Mouse (Mus musculus): ENCODE measurements around the gene Gm42420. TPM values are rescaled to one million over a fixed set of nuclear protein-coding genes. Genes with fewer than 3 reads are reported as not detected.

Gm42420 gene
- total RNA-seq, 2 experiments from 2014 or later, result not detected

Other genes starting within 250 kb of the Gm42420 start
- 10 to 100 TPM; 12.9 to 19.1 TPM for gene Slc37a3, start 208.1 kb upstream of the Gm42420 start, total RNA-seq (2021)
- gene Rab19, start 204.6 kb upstream of the Gm42420 start, total RNA-seq (2021), result not detected
- gene Mkrn1, start 165.3 kb upstream of the Gm42420 start, total RNA-seq (2021), result 10 to 100 TPM; 25.0 to 26.7 TPM
- 10 to 100 TPM in 1 of 2 experiments, 1 to 10 TPM in 1; 8.2 to 10.9 TPM for gene Dennd2a, start 27.9 kb upstream of the Gm42420 start, total RNA-seq (2021)
- gene Adck2, start 11.9 kb upstream of the Gm42420 start, total RNA-seq (2021), result 1 to 10 TPM; 7.0 to 7.7 TPM
- 100 to 1,000 TPM; 321 to 366 TPM for gene Ndufb2, start 6.8 kb downstream of the Gm42420 start, total RNA-seq (2021)
- gene Braf, start 139.7 kb downstream of the Gm42420 start, total RNA-seq (2021), result 1 to 10 TPM; 8.3 to 9.3 TPM
- 10 to 100 TPM; 54.9 to 65.0 TPM for gene Mrps33, start 225.2 kb downstream of the Gm42420 start, total RNA-seq (2021)

Measured in gastrocnemius, postnatal 14 days (tissue).